Mouse (Mus musculus) kidney, adult 8-10 months (tissue): ENCODE measurements around the gene Tshz2.

Source experiments
- DNase-seq, 2 experiments: peaks; one replicate each; pipeline ENCODE4 v3.0.0; 2022

Gene Tshz2

GRCm38 (mm10) chr2:169887921-169888320, 255.1 kb downstream of the Tshz2 start:
- no peak for DNase-seq

- no peak for DNase-seq
These were observed 259.7 kb downstream of the Tshz2 start for GRCm38 (mm10) chr2:169892441-169893038.

- no peak for DNase-seq
These were observed 270.1 kb downstream of the Tshz2 start for GRCm38 (mm10) chr2:169902896-169903295.

- DNase-seq, result no peak
These were observed 273.6 kb downstream of the Tshz2 start for GRCm38 (mm10) chr2:169906396-169906795.

- DNase-seq, result no peak
These were observed 275.2 kb downstream of the Tshz2 start for GRCm38 (mm10) chr2:169907979-169908378.

GRCm38 (mm10) chr2:169910606-169911005, 277.8 kb downstream of the Tshz2 start:
- DNase-seq, result no peak

GRCm38 (mm10) chr2:169912826-169913225, 280.0 kb downstream of the Tshz2 start:
- DNase-seq, result no peak

GRCm38 (mm10) chr2:169914903-169915302, 282.1 kb downstream of the Tshz2 start:
- no peak for DNase-seq

GRCm38 (mm10) chr2:169915326-169915725, 282.5 kb downstream of the Tshz2 start:
- no peak for DNase-seq

GRCm38 (mm10) chr2:169919111-169919695, 286.4 kb downstream of the Tshz2 start:
- peak in 1 of 2 experiments; percentile 16 for DNase-seq

- DNase-seq, result no peak
These were observed 291.5 kb downstream of the Tshz2 start for GRCm38 (mm10) chr2:169924177-169924810.

- no peak for DNase-seq
These were observed 292.7 kb downstream of the Tshz2 start for GRCm38 (mm10) chr2:169925466-169925865.

- DNase-seq, result peak; percentile 17 to 30
These were observed 293.2 kb downstream of the Tshz2 start for GRCm38 (mm10) chr2:169926016-169926415.

GRCm38 (mm10) chr2:169927401-169927800, 294.6 kb downstream of the Tshz2 start:
- no peak for DNase-seq

GRCm38 (mm10) chr2:169928447-169929120, 295.8 kb downstream of the Tshz2 start:
- DNase-seq, result peak; percentile 70 to 79

GRCm38 (mm10) chr2:169929540-169930497, 297.0 kb downstream of the Tshz2 start:
- DNase-seq, result peak; percentile 73 to 77

GRCm38 (mm10) chr2:169935642-169936041, 302.8 kb downstream of the Tshz2 start:
- DNase-seq, result no peak

GRCm38 (mm10) chr2:169940297-169941142, 307.7 kb downstream of the Tshz2 start:
- no peak for DNase-seq

GRCm38 (mm10) chr2:169943727-169944126, 310.9 kb downstream of the Tshz2 start:
- DNase-seq, result no peak

GRCm38 (mm10) chr2:169948139-169948538, 315.3 kb downstream of the Tshz2 start:
- no peak for DNase-seq

GRCm38 (mm10) chr2:169951041-169951440, 318.2 kb downstream of the Tshz2 start:
- no peak for DNase-seq

- DNase-seq, result no peak
These were observed 320.2 kb downstream of the Tshz2 start for GRCm38 (mm10) chr2:169952981-169953380.
